Mouse (Mus musculus): ENCODE measurements at regions not wholly inside any gene's neighbourhood (a gene's known extent, or its start where the extent isn't known, plus 50 kb on each side); places are given as distances from the start of the nearest gene placed in this dataset.

GRCm38 (mm10) chr9:120743455-120743854 is 172.2 kb downstream of the Rpl14 start:
- WGBS: 63% methylated on average over 9 of the region's 9 CpGs
- ATAC-seq (replicated peaks; ENCODE audit: extremely low read depth, insufficient read depth, low FRiP score): no peak

GRCm38 (mm10) chr9:120745674-120746073 is 174.4 kb downstream of the Rpl14 start:
- Histone ChIP-seq H3K4me3 (ENCODE audit: low read length) (no peak overlapping the region), H3K9me3 (replicated peaks; ENCODE audit: control insufficient read depth, low read length) (0 out of 2 replicates have a peak, but pooled peaks cover 2% of the 10 kb centered on the region), H3K9ac (ENCODE audit: low read length) (no peak overlapping the region), H3K4me1 (ENCODE audit: control insufficient read depth, insufficient read depth, low read length) (peaks cover 4% of the 10 kb centered on the region; the same call in 1 of the 2 replicates), H3K27me3 (ENCODE audit: control insufficient read depth, insufficient read depth, low read length) (no peaks in the 10 kb centered on the region), H3K27ac (ENCODE audit: low read length) (no peak overlapping the region), H3K4me2 (ENCODE audit: low read depth, low read length) (no peak overlapping the region), H3K36me3 (ENCODE audit: control insufficient read depth, insufficient read depth) (no peaks in the 10 kb centered on the region)
- no peak for ATAC-seq (replicated peaks; ENCODE audit: extremely low read depth, insufficient read depth, low FRiP score)
- whole genome bisulfite sequencing: 85% methylated on average over 6 of the region's 6 CpGs

More at GRCm38 (mm10) chr9:120743455-120743854, 172.2 kb downstream of the Rpl14 start:
- Histone ChIP-seq H3K36me3 (ENCODE audit: control insufficient read depth, insufficient read depth) (no peaks in the 10 kb centered on the region), H3K4me2 (ENCODE audit: low read depth, low read length) (no peak overlapping the region), H3K27ac (ENCODE audit: low read length) (no peak overlapping the region), H3K9me3 (replicated peaks; ENCODE audit: control insufficient read depth, low read length) (0 out of 2 replicates have a peak, but pooled peaks cover 2% of the 10 kb centered on the region), H3K27me3 (ENCODE audit: control insufficient read depth, insufficient read depth, low read length) (no peaks in the 10 kb centered on the region), H3K4me1 (ENCODE audit: control insufficient read depth, insufficient read depth, low read length) (peaks cover 23% of the 10 kb centered on the region), H3K9ac (ENCODE audit: low read length) (no peak overlapping the region), H3K4me3 (ENCODE audit: low read length) (no peak overlapping the region)

- Histone ChIP-seq H3K27ac (ENCODE audit: low read length) (no peak overlapping the region), H3K36me3 (ENCODE audit: control insufficient read depth, insufficient read depth) (no peaks in the 10 kb centered on the region), H3K4me3 (ENCODE audit: low read length) (no peak overlapping the region), H3K4me2 (ENCODE audit: low read depth, low read length) (no peak overlapping the region), H3K4me1 (ENCODE audit: control insufficient read depth, insufficient read depth, low read length) (peaks cover 9% of the 10 kb centered on the region; the same call in 1 of the 2 replicates), H3K9ac (ENCODE audit: low read length) (no peak overlapping the region; the same call in 1 of the 2 replicates), H3K27me3 (ENCODE audit: control insufficient read depth, insufficient read depth, low read length) (no peaks in the 10 kb centered on the region), H3K9me3 (replicated peaks; ENCODE audit: control insufficient read depth, low read length) (0 out of 2 replicates have a peak, but pooled peaks cover under 1% of the 10 kb centered on the region)
- WGBS: 83% methylated on average over 4 of the region's 4 CpGs
- no peak for ATAC-seq (replicated peaks; ENCODE audit: extremely low read depth, insufficient read depth, low FRiP score)
Observed at GRCm38 (mm10) chr9:120750820-120751219, 178.2 kb upstream of the Ctnnb1 start.

- Histone ChIP-seq H3K27ac (ENCODE audit: low read length) (no peak overlapping the region), H3K4me3 (ENCODE audit: low read length) (no peak overlapping the region), H3K27me3 (ENCODE audit: control insufficient read depth, insufficient read depth, low read length) (no peaks in the 10 kb centered on the region), H3K4me2 (ENCODE audit: low read depth, low read length) (no peak overlapping the region), H3K36me3 (ENCODE audit: control insufficient read depth, insufficient read depth) (no peaks in the 10 kb centered on the region), H3K9me3 (replicated peaks; ENCODE audit: control insufficient read depth, low read length) (peaks cover 3% of the 10 kb centered on the region; the same call in 1 of the 2 replicates), H3K4me1 (ENCODE audit: control insufficient read depth, insufficient read depth, low read length) (peaks cover 9% of the 10 kb centered on the region; the same call in 1 of the 2 replicates), H3K9ac (ENCODE audit: low read length) (no peak overlapping the region)
- WGBS: 82% methylated on average over 5 of the region's 5 CpGs
- no peak; the same call in 1 of the 2 replicates for ATAC-seq (replicated peaks; ENCODE audit: extremely low read depth, insufficient read depth, low FRiP score)
Observed at GRCm38 (mm10) chr9:120751686-120752484, 177.1 kb upstream of the Ctnnb1 start.

DNA sequence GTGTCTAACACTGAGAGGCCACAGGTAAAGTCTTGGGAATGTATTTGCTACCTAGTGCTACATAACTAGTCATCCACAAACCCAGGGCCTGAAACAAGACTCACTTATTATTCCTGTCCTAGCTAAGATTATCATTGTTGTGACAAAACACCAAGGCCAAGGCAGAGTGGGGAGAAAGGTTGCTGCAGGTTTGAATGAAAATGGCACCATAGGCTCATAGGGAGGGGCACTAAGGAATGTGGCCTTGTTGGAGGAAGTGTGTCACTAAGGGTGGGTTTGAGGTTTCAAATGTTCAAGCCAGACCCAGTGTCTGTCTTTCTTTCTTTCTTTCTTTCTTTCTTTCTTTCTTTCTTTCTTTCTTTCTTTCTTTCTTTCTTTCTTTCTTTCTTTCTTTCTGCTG is 174.9 kb upstream of the Ctnnb1 start:
- Histone ChIP-seq H3K9me3 (replicated peaks; ENCODE audit: control insufficient read depth, low read length) (peaks cover 3% of the 10 kb centered on the region; the same call in 1 of the 2 replicates), H3K27ac (ENCODE audit: low read length) (no peak overlapping the region), H3K9ac (ENCODE audit: low read length) (no peak overlapping the region), H3K27me3 (ENCODE audit: control insufficient read depth, insufficient read depth, low read length) (no peaks in the 10 kb centered on the region), H3K4me1 (ENCODE audit: control insufficient read depth, insufficient read depth, low read length) (0 out of 2 replicates have a peak, but pooled peaks cover 5% of the 10 kb centered on the region), H3K4me2 (ENCODE audit: low read depth, low read length) (no peak overlapping the region), H3K36me3 (ENCODE audit: control insufficient read depth, insufficient read depth) (no peaks in the 10 kb centered on the region), H3K4me3 (ENCODE audit: low read length) (no peak overlapping the region)
- no peak for ATAC-seq (replicated peaks; ENCODE audit: extremely low read depth, insufficient read depth, low FRiP score)

DNA sequence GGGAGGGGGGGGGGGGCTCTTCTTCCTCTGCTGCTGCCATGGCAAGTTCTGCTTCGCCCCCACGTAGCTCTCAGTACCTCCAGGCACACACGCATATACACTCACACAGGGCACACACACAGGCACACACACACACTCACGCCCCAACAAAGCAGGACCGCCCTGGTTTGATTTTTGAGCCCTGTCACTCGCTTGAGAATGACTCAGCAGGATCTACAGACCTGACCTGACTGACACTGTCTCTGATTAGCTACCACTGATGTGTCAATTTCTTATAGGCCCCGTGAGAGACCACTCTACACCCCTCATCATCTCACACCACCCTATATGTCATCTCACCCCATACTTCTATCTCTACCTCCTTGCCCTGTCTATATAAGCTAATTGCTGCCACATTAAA is 173.5 kb upstream of the Ctnnb1 start:
- no peaks in the 10 kb centered on the region for H3K27me3 ChIP-seq (ENCODE audit: control insufficient read depth, insufficient read depth, low read length)
- H3K9ac ChIP-seq (ENCODE audit: low read length): no peak overlapping the region
- ATAC-seq (replicated peaks; ENCODE audit: extremely low read depth, insufficient read depth, low FRiP score): no peak
- no peaks in the 10 kb centered on the region for H3K36me3 ChIP-seq (ENCODE audit: control insufficient read depth, insufficient read depth)
- H3K27ac ChIP-seq (ENCODE audit: low read length): no peak overlapping the region
- peaks cover 3% of the 10 kb centered on the region; the same call in 1 of the 2 replicates for H3K9me3 ChIP-seq (replicated peaks; ENCODE audit: control insufficient read depth, low read length)
- H3K4me2 ChIP-seq (ENCODE audit: low read depth, low read length): no peak overlapping the region
- no peak overlapping the region for H3K4me3 ChIP-seq (ENCODE audit: low read length)
- WGBS: 87% methylated on average over 7 of the region's 7 CpGs
- 0 out of 2 replicates have a peak, but pooled peaks cover 5% of the 10 kb centered on the region for H3K4me1 ChIP-seq (ENCODE audit: control insufficient read depth, insufficient read depth, low read length)

DNA sequence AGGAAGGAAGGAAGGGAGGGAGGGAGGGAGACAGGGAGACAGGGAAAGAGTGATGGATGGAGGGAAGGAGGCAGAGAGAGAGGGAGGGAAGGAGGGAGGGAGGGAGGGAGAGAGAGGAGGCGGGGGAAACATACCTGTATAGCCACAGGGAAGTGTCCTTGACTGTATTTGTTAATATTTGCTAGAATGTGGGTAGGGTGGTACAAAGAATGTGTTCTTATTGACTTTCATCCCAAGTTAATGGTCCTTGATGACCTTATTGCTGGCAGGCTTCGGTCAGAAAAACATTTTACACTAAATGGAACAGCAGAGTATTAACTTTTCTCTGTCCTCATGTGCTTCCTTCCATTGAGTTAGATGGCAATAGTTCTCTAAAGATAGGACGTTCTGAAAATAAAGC is 171.0 kb upstream of the Ctnnb1 start:
- no peak for ATAC-seq (replicated peaks; ENCODE audit: extremely low read depth, insufficient read depth, low FRiP score)
- no peak overlapping the region for H3K9ac ChIP-seq (ENCODE audit: low read length)
- no peak overlapping the region for H3K4me2 ChIP-seq (ENCODE audit: low read depth, low read length)
- no peak overlapping the region for H3K27ac ChIP-seq (ENCODE audit: low read length)
- H3K4me3 ChIP-seq (ENCODE audit: low read length): no peak overlapping the region
- H3K4me1 ChIP-seq (ENCODE audit: control insufficient read depth, insufficient read depth, low read length): no peaks in the 10 kb centered on the region
- H3K27me3 ChIP-seq (ENCODE audit: control insufficient read depth, insufficient read depth, low read length): no peaks in the 10 kb centered on the region
- peaks cover 3% of the 10 kb centered on the region; the same call in 1 of the 2 replicates for H3K9me3 ChIP-seq (replicated peaks; ENCODE audit: control insufficient read depth, low read length)
- no peaks in the 10 kb centered on the region for H3K36me3 ChIP-seq (ENCODE audit: control insufficient read depth, insufficient read depth)
- WGBS: 86% methylated on average over 3 of the region's 3 CpGs

DNA sequence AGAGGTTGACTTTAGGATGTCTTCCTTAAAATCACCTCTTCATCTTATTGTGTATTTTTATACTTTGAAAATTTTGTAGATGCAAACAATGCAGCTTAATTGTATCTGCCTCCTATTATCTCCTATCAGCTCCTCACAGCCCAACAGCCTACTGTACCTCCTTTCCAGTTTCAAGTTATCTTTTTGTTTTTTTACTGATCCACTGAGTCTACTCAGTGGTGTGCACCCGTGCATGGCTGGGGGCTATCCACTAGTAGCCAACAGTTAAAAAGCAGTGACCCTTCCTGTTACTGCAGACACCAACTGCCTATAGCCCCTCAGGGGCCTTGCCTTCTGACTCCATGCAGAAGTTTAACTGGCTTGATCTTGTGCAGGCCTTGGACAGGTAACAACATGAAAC is 170.4 kb upstream of the Ctnnb1 start:
- no peaks in the 10 kb centered on the region for H3K36me3 ChIP-seq (ENCODE audit: control insufficient read depth, insufficient read depth)
- H3K9ac ChIP-seq (ENCODE audit: low read length): no peak overlapping the region
- H3K27me3 ChIP-seq (ENCODE audit: control insufficient read depth, insufficient read depth, low read length): no peaks in the 10 kb centered on the region
- 63% methylated on average over 1 of the region's 1 CpGs for WGBS
- H3K4me3 ChIP-seq (ENCODE audit: low read length): no peak overlapping the region
- H3K27ac ChIP-seq (ENCODE audit: low read length): no peak overlapping the region
- H3K4me1 ChIP-seq (ENCODE audit: control insufficient read depth, insufficient read depth, low read length): no peaks in the 10 kb centered on the region
- no peak overlapping the region for H3K4me2 ChIP-seq (ENCODE audit: low read depth, low read length)
- no peak for ATAC-seq (replicated peaks; ENCODE audit: extremely low read depth, insufficient read depth, low FRiP score)
- peaks cover 3% of the 10 kb centered on the region; the same call in 1 of the 2 replicates for H3K9me3 ChIP-seq (replicated peaks; ENCODE audit: control insufficient read depth, low read length)

DNA sequence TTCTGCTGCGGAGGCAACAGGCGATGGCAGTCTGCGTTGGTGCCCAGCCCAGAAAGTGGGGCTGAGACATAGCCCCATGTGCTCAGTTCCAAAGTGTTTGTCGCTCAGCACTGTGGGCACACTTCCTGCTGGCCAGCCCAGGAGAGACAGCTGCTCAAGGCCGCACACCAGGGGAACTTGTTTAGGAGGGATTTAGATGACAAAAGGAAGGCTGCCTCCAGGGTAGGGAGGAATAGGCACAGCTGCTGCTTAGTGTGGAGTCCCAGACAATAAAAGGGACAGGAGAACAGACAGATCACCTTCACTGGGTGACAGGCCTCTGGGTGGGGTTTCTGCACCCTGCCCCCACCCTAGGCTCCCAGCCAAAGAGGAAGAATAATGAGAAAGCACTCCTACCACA is 169.2 kb upstream of the Ctnnb1 start:
- H3K4me1 ChIP-seq (ENCODE audit: control insufficient read depth, insufficient read depth, low read length): no peaks in the 10 kb centered on the region
- no peaks in the 10 kb centered on the region for H3K36me3 ChIP-seq (ENCODE audit: control insufficient read depth, insufficient read depth)
- no peak overlapping the region for H3K4me3 ChIP-seq (ENCODE audit: low read length)
- 73% methylated on average over 5 of the region's 5 CpGs for WGBS
- H3K9ac ChIP-seq (ENCODE audit: low read length): no peak overlapping the region
- H3K27me3 ChIP-seq (ENCODE audit: control insufficient read depth, insufficient read depth, low read length): no peaks in the 10 kb centered on the region
- H3K4me2 ChIP-seq (ENCODE audit: low read depth, low read length): no peak overlapping the region
- H3K9me3 ChIP-seq (replicated peaks; ENCODE audit: control insufficient read depth, low read length): peaks cover 3% of the 10 kb centered on the region; the same call in 1 of the 2 replicates
- ATAC-seq (replicated peaks; ENCODE audit: extremely low read depth, insufficient read depth, low FRiP score): no peak
- H3K27ac ChIP-seq (ENCODE audit: low read length): no peak overlapping the region
